Mouse (Mus musculus) midbrain, embryonic 11.5 days (tissue): ENCODE results near the gene Dennd1a. TPM values are rescaled to one million over a fixed set of nuclear protein-coding genes. Genes with fewer than 3 reads are reported as not detected.

Experiments used
- ATAC-seq: fragments of 200-750 bp; cut with Nextera tagmentation; 2 replicates; pipeline ENCODE4 v1.8.0; 2017; ENCODE audit warnings: moderate TSS enrichment, moderate library complexity; ENCODE audit not compliant: low FRiP score
- DNase-seq: peaks from one replicate; pipeline ENCODE4 v3.0.0; 2015; ENCODE audit warnings: low spot score; ENCODE audit errors: missing footprints
- H3K27ac ChIP-seq: fragments of 300-500 bp; sonication (generic); 2 replicates; pipeline ENCODE4 v1.5.1; 2014; ENCODE audit warnings: low read depth, low read length
- H3K27me3 ChIP-seq: fragments of 300-500 bp; sonication (generic); 2 replicates; pipeline ENCODE4 v1.6.1; 2014; ENCODE audit warnings: mild to moderate bottlenecking, low read length, moderate library complexity, mixed read lengths; ENCODE audit not compliant: control insufficient read depth, insufficient read depth
- H3K36me3 ChIP-seq: fragments of 300-500 bp; sonication (generic); 2 replicates; pipeline ENCODE4 v1.6.1; 2014; ENCODE audit warnings: mild to moderate bottlenecking, low read length, moderate library complexity, mixed read lengths; ENCODE audit not compliant: control insufficient read depth, insufficient read depth
- H3K4me1 ChIP-seq: fragments of 300-500 bp; sonication (generic); 2 replicates; pipeline ENCODE4 v1.6.1; 2014; ENCODE audit warnings: low read length; ENCODE audit not compliant: control insufficient read depth, insufficient read depth
- H3K4me2 ChIP-seq: fragments of 300-500 bp; sonication (generic); 2 replicates; pipeline ENCODE4 v1.6.1; 2014; ENCODE audit warnings: mild to moderate bottlenecking, moderate library complexity
- H3K4me3 ChIP-seq: fragments of 300-500 bp; sonication (generic); 2 replicates; pipeline ENCODE4 v1.5.1; 2014; ENCODE audit warnings: low read depth, low read length
- H3K9ac ChIP-seq: fragments of 300-500 bp; sonication (generic); 2 replicates; pipeline ENCODE4 v1.6.1; 2014; ENCODE audit warnings: low read length
- H3K9me3 ChIP-seq: fragments of 300-500 bp; sonication (generic); 2 replicates; pipeline ENCODE4 v1.6.1; 2016; ENCODE audit warnings: low read length; ENCODE audit not compliant: control insufficient read depth
- WGBS: fragments of 180-500 bp; shearing (Covaris S2); extraction: QIAGEN DNeasy Blood & Tissue Kit; methylation state at CpG from one replicate; pipeline ENCODE4 v1.1.7; 2014; 5-methylcytosine and 5-hydroxymethylcytosine counted together
- polyA plus RNA-seq: library from polyadenylated mRNA; unstranded; fragments of >200 nt; fragmentation: Nextera tagmentation; extraction: Ambion mirVana; gene quantifications from 2 replicates; pipeline ENCODE4 v1.2.1, GENCODE M21; 2014

The Dennd1a gene
- polyA plus RNA-seq, 1 experiment from 2014 or later: 8.8 TPM

DNA sequence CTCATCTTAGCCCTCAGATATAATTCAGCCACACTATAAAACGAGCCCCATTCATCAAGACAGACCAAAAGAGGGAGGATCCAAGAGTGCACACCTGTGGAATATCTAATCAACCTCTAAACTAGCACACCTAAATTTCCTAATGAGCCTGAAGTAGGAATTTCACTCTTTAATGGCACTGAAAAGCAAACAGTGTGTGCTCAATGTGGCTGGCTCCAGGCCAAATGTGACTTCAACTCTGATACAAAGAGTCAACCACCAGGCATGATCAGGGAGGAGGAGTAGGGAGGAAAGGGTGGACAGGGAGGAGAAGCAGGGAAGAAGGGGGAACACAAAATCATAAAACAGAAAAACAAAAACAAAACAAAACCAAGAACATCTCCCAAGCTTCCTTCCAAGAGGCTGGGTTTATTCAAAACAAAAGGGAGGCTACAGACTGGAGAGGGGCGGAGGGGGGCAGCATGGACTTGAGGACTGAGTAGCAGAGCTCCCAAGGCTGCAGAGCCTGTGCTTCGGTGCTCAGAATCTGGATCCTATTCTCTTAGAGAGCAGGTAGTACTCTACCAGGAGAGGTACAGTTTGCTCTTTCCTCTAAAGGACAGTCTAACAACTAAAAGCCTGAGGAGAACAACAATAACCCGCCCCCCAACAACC lies 187.9 kb downstream of the Dennd1a start:
- 54% methylated on average over 4 of the region's 4 CpGs for WGBS
- H3K4me3 ChIP-seq: no peak overlapping the region
- H3K4me1 ChIP-seq: peaks cover 22% of the 10 kb centered on the region
- DNase-seq: peak; percentile 79
- no peaks in the 10 kb centered on the region for H3K27me3 ChIP-seq
- no peak for ATAC-seq
- no peak overlapping the region for H3K4me2 ChIP-seq
- H3K9ac ChIP-seq: no peak overlapping the region
- H3K9me3 ChIP-seq: no peaks in the 10 kb centered on the region
- H3K27ac ChIP-seq: no peak overlapping the region
- no peaks in the 10 kb centered on the region for H3K36me3 ChIP-seq

DNA sequence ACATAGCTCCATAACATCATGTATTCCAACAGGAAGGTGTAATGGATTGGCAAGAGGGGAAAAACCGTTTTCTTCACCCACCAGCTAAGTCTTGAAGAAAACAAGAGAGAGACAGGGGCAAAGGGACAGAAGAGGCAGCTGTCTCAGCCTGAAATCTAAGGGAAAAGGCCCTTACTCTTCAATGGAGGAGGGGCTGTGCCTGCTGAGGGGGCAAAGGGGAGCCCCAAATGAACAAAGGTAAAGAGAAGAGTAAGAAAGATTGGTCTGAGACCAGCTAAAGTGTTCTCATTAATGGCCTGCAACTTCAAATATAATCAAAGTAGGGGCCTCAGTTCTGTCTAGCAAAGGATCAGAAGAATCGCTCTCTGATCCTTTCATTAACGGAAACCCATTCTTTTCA lies 189.7 kb downstream of the Dennd1a start:
- ATAC-seq (no peak), DNase-seq (no peak)
- no peak overlapping the region for H3K27ac ChIP-seq
- no peak overlapping the region for H3K9ac ChIP-seq
- H3K4me3 ChIP-seq: no peak overlapping the region
- H3K4me2 ChIP-seq: no peak overlapping the region
- H3K27me3 ChIP-seq: no peaks in the 10 kb centered on the region
- H3K9me3 ChIP-seq: no peaks in the 10 kb centered on the region
- 24% methylated on average over 3 of the region's 3 CpGs for WGBS
- H3K4me1 ChIP-seq: peaks cover 22% of the 10 kb centered on the region
- no peaks in the 10 kb centered on the region for H3K36me3 ChIP-seq

DNA sequence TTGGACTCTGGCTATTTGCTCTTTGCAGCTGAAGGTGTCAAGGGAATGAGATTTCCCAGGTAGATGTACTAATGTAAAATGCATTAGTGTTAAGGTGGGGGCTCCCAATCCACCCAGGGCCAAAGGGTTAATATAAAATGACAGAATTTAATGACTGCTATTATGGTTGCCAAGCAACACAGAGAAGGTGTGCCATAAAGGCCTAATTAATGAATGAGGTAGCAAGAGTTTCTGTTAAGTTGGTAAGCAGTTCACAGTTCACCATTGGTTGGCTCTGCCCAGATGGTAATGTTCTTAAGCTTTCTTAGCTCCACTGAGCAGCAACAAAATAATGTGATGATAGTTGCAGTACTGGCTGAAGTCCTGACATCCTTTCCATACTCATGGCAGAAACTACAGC lies 190.9 kb downstream of the Dennd1a start:
- ATAC-seq (no peak), DNase-seq (no peak)
- Histone ChIP-seq H3K4me2 (no peak overlapping the region), H3K9ac (no peak overlapping the region), H3K4me3 (no peak overlapping the region), H3K9me3 (no peaks in the 10 kb centered on the region), H3K36me3 (no peaks in the 10 kb centered on the region), H3K27ac (no peak overlapping the region), H3K27me3 (no peaks in the 10 kb centered on the region), H3K4me1 (peaks cover 22% of the 10 kb centered on the region)

DNA sequence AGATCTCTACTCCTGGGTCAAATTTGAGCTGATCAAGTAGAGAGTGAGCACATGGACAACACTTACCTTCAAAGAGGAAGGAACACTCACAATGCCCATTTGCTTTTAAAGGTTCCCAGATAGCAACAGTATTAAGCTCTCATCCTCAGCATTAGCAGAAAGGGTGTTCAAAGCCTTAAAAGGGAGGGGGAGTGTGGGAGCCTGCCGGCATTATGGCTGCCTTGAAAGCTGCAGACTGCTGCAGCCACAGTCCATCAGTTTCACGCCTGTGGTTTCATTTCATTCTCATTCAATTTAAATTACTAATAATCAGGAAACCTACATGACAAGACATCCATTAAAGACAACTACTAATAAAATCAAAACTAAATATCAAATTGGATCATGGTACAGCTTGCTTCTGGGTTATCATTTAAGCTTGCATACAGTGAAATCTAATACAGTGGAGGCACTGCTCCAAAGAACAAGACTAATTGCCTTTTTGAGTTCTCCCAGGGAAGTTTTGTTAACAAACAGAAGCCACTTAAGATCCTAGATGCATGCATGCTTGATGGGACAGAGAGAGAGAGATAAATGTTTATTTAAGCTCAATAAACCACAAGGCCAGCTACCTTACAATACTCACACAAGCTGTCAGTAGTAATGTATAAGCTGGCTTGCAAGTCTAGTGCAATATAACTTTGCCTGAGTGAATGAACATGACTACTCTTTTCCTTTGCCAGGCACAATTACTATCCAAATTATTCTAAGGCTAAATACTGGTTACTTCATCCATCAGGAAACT lies 192.6 kb downstream of the Dennd1a start:
- H3K4me2 ChIP-seq: no peak overlapping the region
- H3K36me3 ChIP-seq: no peaks in the 10 kb centered on the region
- peaks cover 17% of the 10 kb centered on the region for H3K4me1 ChIP-seq
- no peak for DNase-seq
- WGBS: 21% methylated on average over 2 of the region's 2 CpGs
- no peak overlapping the region for H3K27ac ChIP-seq
- no peak for ATAC-seq
- H3K4me3 ChIP-seq: no peak overlapping the region
- no peaks in the 10 kb centered on the region for H3K27me3 ChIP-seq
- H3K9ac ChIP-seq: no peak overlapping the region
- H3K9me3 ChIP-seq: no peaks in the 10 kb centered on the region

DNA sequence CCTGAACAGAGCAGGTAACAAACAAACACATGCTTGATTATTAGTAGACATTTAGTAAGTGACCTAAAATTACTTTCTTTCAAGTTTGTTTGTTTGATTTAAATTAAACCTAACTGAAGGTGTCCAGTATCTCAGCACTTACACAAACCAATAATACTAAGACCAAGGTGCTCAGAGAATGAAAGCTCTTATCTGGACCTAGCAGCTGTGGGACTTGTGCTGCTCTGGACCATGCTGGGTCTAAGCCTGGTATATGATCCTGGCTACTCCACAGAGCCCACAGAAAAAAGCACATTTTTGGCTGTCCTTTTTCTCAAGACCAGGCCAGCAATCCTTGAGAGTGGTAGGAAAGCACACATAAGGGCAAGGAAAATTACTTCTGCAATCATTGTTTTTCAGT lies 193.2 kb downstream of the Dennd1a start:
- Histone ChIP-seq H3K4me2 (no peak overlapping the region), H3K27me3 (no peaks in the 10 kb centered on the region), H3K36me3 (no peaks in the 10 kb centered on the region), H3K27ac (no peak overlapping the region), H3K4me3 (no peak overlapping the region), H3K9ac (no peak overlapping the region), H3K4me1 (peaks cover 15% of the 10 kb centered on the region), H3K9me3 (no peaks in the 10 kb centered on the region)
- ATAC-seq: no peak
- no peak for DNase-seq

DNA sequence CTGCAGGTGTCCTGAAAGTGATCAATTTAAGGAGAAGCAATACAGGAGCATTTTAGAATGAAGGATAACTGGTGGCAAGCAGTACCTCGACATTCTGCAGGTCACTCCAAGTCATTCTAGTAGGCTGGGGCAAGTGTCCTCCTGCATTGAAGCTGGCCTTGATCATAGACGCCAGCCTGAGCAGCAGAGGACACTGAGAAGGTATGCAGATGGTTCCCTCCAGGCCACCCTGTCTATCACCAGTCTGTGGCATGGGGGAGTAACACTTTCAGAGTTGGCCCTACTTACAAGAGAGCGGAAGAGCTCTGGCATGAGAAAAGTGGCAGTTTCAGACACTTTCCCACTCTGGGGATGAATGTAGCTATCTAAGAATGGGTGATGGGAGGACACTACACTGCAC lies 193.9 kb downstream of the Dennd1a start:
- Histone ChIP-seq H3K9ac (no peak overlapping the region), H3K27me3 (no peaks in the 10 kb centered on the region), H3K4me1 (peaks cover 15% of the 10 kb centered on the region), H3K27ac (no peak overlapping the region), H3K9me3 (no peaks in the 10 kb centered on the region), H3K36me3 (no peaks in the 10 kb centered on the region), H3K4me2 (no peak overlapping the region), H3K4me3 (no peak overlapping the region)
- no peak for ATAC-seq
- DNase-seq: no peak
- WGBS: 88% methylated on average over 3 of the region's 3 CpGs

DNA sequence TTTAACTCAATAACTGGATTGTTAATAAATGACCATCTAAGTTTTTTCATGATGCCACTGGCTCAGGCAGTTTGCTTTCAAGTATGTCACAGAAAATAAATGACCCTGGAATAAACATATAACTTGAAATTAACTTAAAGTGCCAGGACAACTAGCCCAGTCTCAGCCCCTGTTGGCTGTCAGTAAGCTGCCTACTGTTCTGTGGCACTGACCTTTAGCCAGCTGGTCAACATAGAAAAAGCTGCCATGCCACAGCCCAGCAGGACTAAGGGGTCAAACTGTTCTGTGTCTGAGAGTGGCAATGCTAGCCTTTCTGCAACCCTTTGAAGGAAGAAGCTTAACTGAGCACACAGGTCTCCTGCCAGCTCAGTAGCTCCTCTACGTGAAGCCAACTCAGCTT lies 198.8 kb downstream of the Dennd1a start:
- WGBS: 56% methylated on average over 1 of the region's 1 CpGs
- no peak overlapping the region for H3K27ac ChIP-seq

DNA sequence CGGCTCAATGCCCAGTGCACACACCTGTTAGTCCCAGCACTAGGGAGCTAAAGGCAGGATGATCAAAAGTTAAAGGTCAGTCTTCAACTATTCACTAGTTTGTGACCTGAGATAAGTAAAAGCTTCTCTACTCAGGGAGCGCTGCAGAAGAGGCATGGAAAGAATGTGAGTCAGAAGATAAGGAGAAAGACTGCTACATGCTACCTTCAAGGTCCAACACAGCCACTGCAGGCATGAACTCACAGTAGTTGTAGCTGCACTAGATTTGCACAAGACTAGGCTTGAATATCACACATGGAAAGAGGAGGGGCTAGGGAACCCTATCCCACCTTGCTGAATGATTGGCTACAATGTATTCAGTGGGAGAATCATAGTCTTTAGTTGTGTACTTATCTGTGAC lies 202.1 kb downstream of the Dennd1a start:
- H3K9me3 ChIP-seq: no peaks in the 10 kb centered on the region
- H3K4me3 ChIP-seq: no peak overlapping the region
- H3K4me1 ChIP-seq: no peaks in the 10 kb centered on the region
- 93% methylated on average over 2 of the region's 2 CpGs for WGBS
- no peak overlapping the region for H3K9ac ChIP-seq
- H3K4me2 ChIP-seq: no peak overlapping the region
- H3K27me3 ChIP-seq: no peaks in the 10 kb centered on the region
- no peaks in the 10 kb centered on the region for H3K36me3 ChIP-seq
- ATAC-seq (no peak), DNase-seq (no peak)
- H3K27ac ChIP-seq: no peak overlapping the region

More for the DNA sequence above, 198.8 kb downstream of the Dennd1a start:
- Histone ChIP-seq H3K4me3 (no peak overlapping the region), H3K36me3 (no peaks in the 10 kb centered on the region), H3K27me3 (no peaks in the 10 kb centered on the region), H3K9ac (no peak overlapping the region), H3K4me2 (no peak overlapping the region), H3K4me1 (no peaks in the 10 kb centered on the region), H3K9me3 (no peaks in the 10 kb centered on the region)
- DNase-seq: peak; percentile 35
- ATAC-seq: no peak

DNA sequence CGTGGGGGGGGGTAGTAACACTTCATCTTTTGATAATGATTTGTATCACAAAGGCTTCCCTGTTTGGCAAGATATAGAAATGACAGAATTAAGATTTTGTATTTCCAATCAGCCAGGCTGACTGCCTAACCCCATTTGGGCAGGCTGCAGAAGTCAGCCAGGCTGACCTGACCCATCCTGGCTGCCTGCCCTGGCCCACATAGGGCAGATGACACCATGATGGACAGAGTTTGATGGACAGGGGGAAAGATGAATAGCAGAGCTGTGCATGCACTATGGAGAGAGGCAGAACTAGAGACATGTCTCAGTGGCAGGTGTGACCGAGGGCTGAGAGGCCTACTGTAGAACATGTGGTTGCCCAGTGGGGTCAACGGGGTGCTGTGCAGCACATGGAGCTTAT lies 203.9 kb downstream of the Dennd1a start:
- Histone ChIP-seq H3K36me3 (no peaks in the 10 kb centered on the region), H3K4me1 (no peaks in the 10 kb centered on the region), H3K9ac (no peak overlapping the region), H3K4me3 (no peak overlapping the region), H3K27ac (no peak overlapping the region), H3K4me2 (no peak overlapping the region), H3K27me3 (no peaks in the 10 kb centered on the region), H3K9me3 (no peaks in the 10 kb centered on the region)
- DNase-seq (peak; percentile 56), ATAC-seq (no peak)
- WGBS: 88% methylated on average over 3 of the region's 3 CpGs
